Mouse (Mus musculus): Measurements from ENCODE around the gene Uqcrh. TPM values are rescaled to one million over a fixed set of nuclear protein-coding genes. Genes with fewer than 3 reads are reported as not detected.

Gene Uqcrh
- polyA plus RNA-seq, 1 experiment: 769 TPM

- TF ChIP-seq FOSL1 (IDR thresholded peaks at IDR 0.05; ENCODE audit: insufficient read depth, low read length, poor library complexity, severe bottlenecking): no peak
- TF ChIP-seq MYOD1 (IDR thresholded peaks at IDR 0.05; ENCODE audit: control insufficient read depth, insufficient read length, low read depth): no peak
- peak overlapping the region; percentile 58 for H3ac ChIP-seq (ENCODE audit: control insufficient read depth, insufficient read length, low read depth)
- peaks cover 5% of the 10 kb centered on the region for H3K79me3 ChIP-seq (ENCODE audit: low read depth)
- H3K79me2 ChIP-seq (ENCODE audit: control insufficient read depth, insufficient read depth): peaks cover 18% of the 10 kb centered on the region
- no peaks in the 10 kb centered on the region for H3K27me3 ChIP-seq (ENCODE audit: control insufficient read depth, insufficient read depth, insufficient read length)
- peaks cover 5% of the 10 kb centered on the region for H3K36me3 ChIP-seq (ENCODE audit: control insufficient read depth, insufficient read depth)
- H3K4me3 ChIP-seq (ENCODE audit: insufficient read depth, poor library complexity, severe bottlenecking): peak overlapping the region; percentile 63
These were observed 22.2 kb downstream of the Uqcrh start for GRCm38 (mm10) chr4:116052526-116053293.

DNA sequence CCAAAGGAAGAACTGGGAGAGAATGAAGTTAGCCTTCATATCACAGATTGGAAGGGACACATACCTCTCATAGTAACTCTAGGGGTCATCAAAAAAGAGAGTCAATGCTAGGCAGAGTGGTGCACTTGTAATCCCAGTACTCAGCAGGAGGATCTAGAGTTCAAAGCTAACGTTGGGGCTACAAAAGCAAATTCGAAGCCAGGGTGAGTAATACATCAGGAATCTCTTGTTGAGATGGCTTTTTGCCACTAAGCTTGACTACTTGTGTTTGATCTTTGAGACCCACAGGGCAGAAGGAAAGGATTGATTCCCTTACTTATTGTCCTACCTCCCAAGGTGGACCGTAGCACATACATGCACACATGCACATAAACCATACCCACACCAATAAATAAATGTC is 25.7 kb downstream of the Uqcrh start:
- no peak overlapping the region for H3ac ChIP-seq (ENCODE audit: control insufficient read depth, insufficient read length, low read depth)
- H3K27me3 ChIP-seq (ENCODE audit: control insufficient read depth, insufficient read depth, insufficient read length): no peaks in the 10 kb centered on the region
- no peak for TF ChIP-seq CTCF (IDR thresholded peaks at IDR 0.05; ENCODE audit: control insufficient read depth, insufficient read depth, insufficient read length)
- TF ChIP-seq MYOG (IDR thresholded peaks at IDR 0.05; ENCODE audit: control insufficient read depth, extremely low read depth, insufficient read length): no peak
- no peak for TF ChIP-seq USF1 (IDR thresholded peaks at IDR 0.05; ENCODE audit: low read depth)
- no peak for TF ChIP-seq MAX (IDR thresholded peaks at IDR 0.05)
- TF ChIP-seq CEBPB (IDR thresholded peaks at IDR 0.05; ENCODE audit: low read depth): no peak
- TF ChIP-seq MYOD1 (IDR thresholded peaks at IDR 0.05; ENCODE audit: control insufficient read depth, insufficient read length, low read depth): no peak
- no peak for TF ChIP-seq FOSL1 (IDR thresholded peaks at IDR 0.05; ENCODE audit: insufficient read depth, low read length, poor library complexity, severe bottlenecking)
- H3K4me3 ChIP-seq (ENCODE audit: insufficient read depth, poor library complexity, severe bottlenecking): no peak overlapping the region
- peaks cover 14% of the 10 kb centered on the region for H3K79me2 ChIP-seq (ENCODE audit: control insufficient read depth, insufficient read depth)
- H3K79me3 ChIP-seq (ENCODE audit: low read depth): peaks cover 5% of the 10 kb centered on the region
- peaks cover 7% of the 10 kb centered on the region for H3K36me3 ChIP-seq (ENCODE audit: control insufficient read depth, insufficient read depth)

DNA sequence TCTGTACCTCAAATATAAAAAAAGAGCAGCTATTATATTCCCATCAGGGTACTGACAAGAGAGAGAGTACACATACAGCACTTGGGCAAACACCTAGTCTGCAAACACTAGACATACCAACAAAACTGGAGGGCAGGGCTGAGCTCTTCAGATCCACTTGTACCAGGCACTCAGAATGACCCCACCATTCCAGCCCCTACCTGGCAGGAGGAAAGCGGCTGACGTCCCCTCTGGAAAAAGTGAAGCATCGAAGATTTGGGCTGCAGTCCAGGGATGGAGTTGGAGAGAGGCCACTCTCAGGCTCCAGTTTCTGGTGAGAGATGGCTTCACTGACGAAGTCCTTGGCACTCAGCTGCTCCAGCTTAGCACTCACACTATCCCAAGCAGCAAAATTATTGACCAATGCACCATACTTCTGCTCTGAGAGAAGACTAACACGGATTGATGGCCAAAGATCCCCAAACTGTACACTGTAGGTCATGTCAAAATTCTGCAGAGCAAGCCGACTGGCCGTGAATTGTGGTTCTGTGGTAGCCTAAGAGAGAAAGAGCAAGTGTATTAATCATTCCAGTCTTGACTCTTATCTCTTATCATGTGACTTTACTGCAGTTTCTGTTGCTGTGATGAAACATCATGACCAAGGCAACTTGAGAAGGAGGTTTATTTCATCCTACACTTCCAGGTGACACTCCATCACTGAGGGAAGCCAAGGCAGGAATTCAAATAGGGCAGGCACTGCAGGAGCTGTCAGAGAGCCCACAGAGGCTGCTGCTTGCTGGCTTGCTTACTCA is 26.5 kb downstream of the Uqcrh start:
- TF ChIP-seq USF1 (IDR thresholded peaks at IDR 0.05; ENCODE audit: low read depth): no peak
- no peak for TF ChIP-seq MYOD1 (IDR thresholded peaks at IDR 0.05; ENCODE audit: control insufficient read depth, insufficient read length, low read depth)
- no peak for TF ChIP-seq CEBPB (IDR thresholded peaks at IDR 0.05; ENCODE audit: low read depth)
- no peak for TF ChIP-seq MAX (IDR thresholded peaks at IDR 0.05)
- no peak for TF ChIP-seq MYOG (IDR thresholded peaks at IDR 0.05; ENCODE audit: control insufficient read depth, extremely low read depth, insufficient read length)
- TF ChIP-seq FOSL1 (IDR thresholded peaks at IDR 0.05; ENCODE audit: insufficient read depth, low read length, poor library complexity, severe bottlenecking): no peak
- no peak for TF ChIP-seq CTCF (IDR thresholded peaks at IDR 0.05; ENCODE audit: control insufficient read depth, insufficient read depth, insufficient read length)
- H3K79me2 ChIP-seq (ENCODE audit: control insufficient read depth, insufficient read depth): peaks cover 13% of the 10 kb centered on the region
- no peak overlapping the region for H3K4me3 ChIP-seq (ENCODE audit: insufficient read depth, poor library complexity, severe bottlenecking)
- H3K27me3 ChIP-seq (ENCODE audit: control insufficient read depth, insufficient read depth, insufficient read length): no peaks in the 10 kb centered on the region
- H3K36me3 ChIP-seq (ENCODE audit: control insufficient read depth, insufficient read depth): peaks cover 10% of the 10 kb centered on the region
- H3ac ChIP-seq (ENCODE audit: control insufficient read depth, insufficient read length, low read depth): no peak overlapping the region
- peaks cover 5% of the 10 kb centered on the region for H3K79me3 ChIP-seq (ENCODE audit: low read depth)

- no peaks in the 10 kb centered on the region for H3K27me3 ChIP-seq (ENCODE audit: control insufficient read depth, insufficient read depth, insufficient read length)
- no peak overlapping the region for H3K4me3 ChIP-seq (ENCODE audit: insufficient read depth, poor library complexity, severe bottlenecking)
- TF ChIP-seq MAX (IDR thresholded peaks at IDR 0.05) (no peak), USF1 (IDR thresholded peaks at IDR 0.05; ENCODE audit: low read depth) (no peak), CEBPB (IDR thresholded peaks at IDR 0.05; ENCODE audit: low read depth) (no peak), MYOG (IDR thresholded peaks at IDR 0.05; ENCODE audit: control insufficient read depth, extremely low read depth, insufficient read length) (no peak)
- peaks cover 11% of the 10 kb centered on the region for H3K79me2 ChIP-seq (ENCODE audit: control insufficient read depth, insufficient read depth)
- H3K79me3 ChIP-seq (ENCODE audit: low read depth): peaks cover 5% of the 10 kb centered on the region
- H3ac ChIP-seq (ENCODE audit: control insufficient read depth, insufficient read length, low read depth): no peak overlapping the region
- H3K36me3 ChIP-seq (ENCODE audit: control insufficient read depth, insufficient read depth): peaks cover 11% of the 10 kb centered on the region
These were observed 27.2 kb downstream of the Uqcrh start for GRCm38 (mm10) chr4:116047681-116048080.

- H3ac ChIP-seq (ENCODE audit: control insufficient read depth, insufficient read length, low read depth): no peak overlapping the region
- peaks cover under 1% of the 10 kb centered on the region for H3K79me2 ChIP-seq (ENCODE audit: control insufficient read depth, insufficient read depth)
- no peaks in the 10 kb centered on the region for H3K27me3 ChIP-seq (ENCODE audit: control insufficient read depth, insufficient read depth, insufficient read length)
- TF ChIP-seq MYOD1 (IDR thresholded peaks at IDR 0.05; ENCODE audit: control insufficient read depth, insufficient read length, low read depth): no peak
- no peak for TF ChIP-seq USF1 (IDR thresholded peaks at IDR 0.05; ENCODE audit: low read depth)
- no peak for TF ChIP-seq MAX (IDR thresholded peaks at IDR 0.05)
- TF ChIP-seq MYOG (IDR thresholded peaks at IDR 0.05; ENCODE audit: control insufficient read depth, extremely low read depth, insufficient read length): no peak
- TF ChIP-seq CEBPB (IDR thresholded peaks at IDR 0.05; ENCODE audit: low read depth): no peak
- TF ChIP-seq FOSL1 (IDR thresholded peaks at IDR 0.05; ENCODE audit: insufficient read depth, low read length, poor library complexity, severe bottlenecking): no peak
- TF ChIP-seq CTCF (IDR thresholded peaks at IDR 0.05; ENCODE audit: control insufficient read depth, insufficient read depth, insufficient read length): no peak
- no peak overlapping the region for H3K4me3 ChIP-seq (ENCODE audit: insufficient read depth, poor library complexity, severe bottlenecking)
- H3K79me3 ChIP-seq (ENCODE audit: low read depth): no peaks in the 10 kb centered on the region
- peaks cover 21% of the 10 kb centered on the region for H3K36me3 ChIP-seq (ENCODE audit: control insufficient read depth, insufficient read depth)
These were observed 28.3 kb downstream of the Uqcrh start for GRCm38 (mm10) chr4:116046604-116047003.

Data from C2C12 (cell line).